11 mouse cellular contexts compared by ENCODE assay signal in the genomic region with DNA sequence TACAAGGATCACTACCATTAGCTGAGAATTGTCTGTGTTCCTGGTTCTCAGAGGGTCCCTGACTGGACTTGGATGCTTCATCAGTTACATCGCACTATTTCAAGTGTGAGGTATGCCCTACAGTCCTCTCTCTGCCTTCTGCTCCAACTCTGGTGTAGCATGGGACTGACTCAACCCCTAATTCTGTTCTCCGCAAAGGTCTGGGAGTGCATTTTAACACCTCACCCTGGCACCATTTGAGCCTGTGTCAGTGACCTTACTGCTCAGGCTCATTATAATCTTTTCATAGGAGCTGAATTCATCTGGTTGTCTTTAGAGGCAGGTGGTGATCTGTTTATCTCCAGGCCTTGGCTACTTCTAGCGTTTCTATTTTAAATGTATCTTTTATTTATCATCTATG.
"Had no signal": no experiment of that assay in that cellular context is flagged by ENCODE, and none has a peak within 500 bp of the region (broad histone marks: within the 10 kb centered on the region; RNA-seq: fewer than 3 reads in every experiment).

No protein-coding gene starts in this region.

- H3K27ac ChIP-seq: limb, embryonic 13.5 days; liver, embryonic 14.5 days; midbrain, embryonic 12.5 days; stomach, embryonic 15.5 days had no signal

- H3K36me3 ChIP-seq: limb, embryonic 13.5 days; midbrain, embryonic 12.5 days; stomach, embryonic 15.5 days had no signal

- ATAC-seq: midbrain, embryonic 16.5 days had no signal

- H3K9me3 ChIP-seq: limb, embryonic 13.5 days; stomach, embryonic 15.5 days had no signal

- H3K4me2 ChIP-seq: limb, embryonic 13.5 days; midbrain, embryonic 12.5 days; stomach, embryonic 15.5 days had no signal

- H3K9ac ChIP-seq: limb, embryonic 13.5 days; liver, embryonic 14.5 days; midbrain, embryonic 12.5 days; stomach, embryonic 15.5 days had no signal

- DNase-seq: kidney, postnatal 14 days; left cerebral cortex, postnatal 4 days; lung, adult 18-20 months; lung, postnatal 14 days; right cerebral cortex, postnatal 14 days; thymus, postnatal 4 days had no signal

- H3K4me3 ChIP-seq: limb, embryonic 13.5 days; midbrain, embryonic 12.5 days; stomach, embryonic 15.5 days had no signal

- H3K27me3 ChIP-seq: limb, embryonic 13.5 days; midbrain, embryonic 12.5 days; stomach, embryonic 15.5 days had no signal
